Mouse (Mus musculus) layer of hippocampus, postnatal 36 days (tissue): ENCODE measurements around the gene Lmod2. TPM values are rescaled to one million over a fixed set of nuclear protein-coding genes. Genes with fewer than 3 reads are reported as not detected.

Experiments
- DNase-seq, 2 experiments: peaks; one replicate each; pipeline ENCODE4 v3.0.0; 2022
- total RNA-seq, 2 experiments: library from RNA; stranded (reverse); gene quantifications; 2 replicates each; pipeline ENCODE4 v1.2.3; 2021

Gene Lmod2
- total RNA-seq, 2 experiments from 2014 or later: not detected

GRCm38 (mm10) chr6:24645346-24646053, 47.9 kb downstream of the Lmod2 start:
- no peak for DNase-seq

DNA sequence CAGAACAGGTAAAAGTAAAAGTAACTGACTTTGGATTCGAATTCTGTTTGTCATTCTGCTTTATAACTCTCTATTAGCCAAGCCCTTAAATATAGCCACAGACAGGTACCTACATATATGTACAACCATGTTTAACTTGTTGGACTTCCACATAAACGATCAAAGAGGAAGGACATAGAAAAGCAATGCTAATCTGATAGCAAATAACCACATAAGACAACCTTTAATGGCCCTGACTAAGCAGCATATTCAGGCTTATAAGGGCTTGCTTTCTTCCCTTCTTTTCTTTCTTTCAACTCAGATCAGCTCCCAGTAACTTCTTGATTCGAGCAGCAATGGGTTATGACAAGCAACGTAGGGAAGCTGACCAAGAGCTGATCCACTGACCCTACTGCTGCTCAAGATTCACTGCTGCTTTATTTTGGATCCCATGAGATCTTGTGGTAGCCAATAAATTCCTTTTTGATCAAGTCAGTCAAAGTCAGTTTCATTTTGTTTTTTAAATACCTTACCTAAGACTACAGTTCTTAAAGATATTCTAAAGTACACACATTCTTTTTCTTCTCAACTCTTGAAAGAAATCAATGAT, 49.6 kb downstream of the Lmod2 start:
- DNase-seq: no peak

- DNase-seq: no peak
Measured at GRCm38 (mm10) chr6:24648403-24648802, 50.8 kb downstream of the Lmod2 start.

DNA sequence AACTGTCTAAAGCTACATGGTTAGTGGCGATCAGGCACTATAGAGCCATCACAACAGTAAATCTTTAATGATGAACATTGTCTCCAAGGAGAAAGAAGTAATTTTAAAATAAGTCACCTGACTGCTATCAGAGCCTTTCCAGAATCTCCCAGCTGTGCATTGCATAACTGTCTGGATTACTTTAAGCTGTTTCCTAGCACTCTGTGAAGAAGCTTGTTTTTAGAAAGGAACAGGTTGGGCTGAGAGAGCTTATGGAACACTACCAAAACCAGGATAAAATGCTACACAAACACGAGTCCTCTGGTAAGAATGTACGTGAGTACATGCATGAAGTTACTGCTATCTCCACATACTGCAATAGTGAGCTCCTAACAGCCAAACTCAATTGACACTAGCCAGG, 53.2 kb downstream of the Lmod2 start:
- DNase-seq: no peak

DNA sequence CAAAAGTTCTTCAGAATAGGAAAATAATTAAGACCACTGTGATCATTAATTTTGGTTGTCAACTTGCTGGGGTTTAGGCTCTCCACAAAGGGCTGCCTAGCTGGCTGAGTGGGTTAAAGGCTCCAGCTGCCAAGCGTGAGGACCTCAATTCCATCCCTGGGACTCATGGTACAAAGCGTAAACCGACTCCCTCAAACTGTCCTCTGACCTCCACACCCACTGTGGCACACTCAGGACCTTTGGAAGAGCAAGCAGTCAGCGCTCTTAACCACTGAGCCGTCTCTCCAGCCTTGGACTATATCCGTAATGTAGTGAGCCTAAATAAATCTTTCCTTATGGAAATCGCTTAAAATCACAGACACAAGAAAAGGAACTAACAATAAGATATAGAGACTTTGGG, 54.0 kb downstream of the Lmod2 start:
- DNase-seq: no peak

Other genes starting within 250 kb of the Lmod2 start
- gene Iqub, start 82.7 kb upstream of the Lmod2 start, total RNA-seq: 1 to 10 TPM; 2.2 to 2.5 TPM
- gene Ndufa5, start 69.7 kb upstream of the Lmod2 start, total RNA-seq: 100 to 1,000 TPM; 293 to 303 TPM
- not detected for gene Asb15, start 69.6 kb upstream of the Lmod2 start, total RNA-seq
- gene Wasl, start 67.2 kb downstream of the Lmod2 start, total RNA-seq: 100 to 1,000 TPM; 147 to 150 TPM
- not detected for gene Hyal6, start 135.5 kb downstream of the Lmod2 start, total RNA-seq
- not detected for gene Hyal4, start 150.6 kb downstream of the Lmod2 start, total RNA-seq
- not detected for gene Spam1, start 193.4 kb downstream of the Lmod2 start, total RNA-seq